In genomic region chr13:31956584-31956983, GRCm38 (mm10) we compare ENCODE assay signal across 8 mouse cellular contexts.
DNase-seq lines count a peak whose midpoint lies in the region; ATAC-seq and TF ChIP-seq lines count a peak whose summit lies in the region.

No protein-coding gene starts in this region.

- peak; percentile 50 to 60 for DNase-seq in heart, adult 18-20 months
- no peak for DNase-seq in heart, embryonic 10.5 days (ENCODE audit: low spot score)
- DNase-seq in adrenal gland, postnatal 36 days, result peak; percentile 85 to 90
- DNase-seq in heart, postnatal 14 days, result peak; percentile 39 to 44
- DNase-seq in lung, embryonic 14.5 days, result no peak
- DNase-seq in thymus, postnatal 0 days (ENCODE audit: low spot score), result peak; percentile 46
- no peak for DNase-seq in cerebellum, adult 11-12 months

- no peaks in the 10 kb centered on the region for H3K79me3 ChIP-seq in C2C12 (ENCODE audit: low read depth)

- H3ac ChIP-seq in C2C12 (ENCODE audit: control insufficient read depth, insufficient read length, low read depth), result no peak overlapping the region

- H3K4me2 ChIP-seq in lung, embryonic 14.5 days, result no peak overlapping the region

- H3K9ac ChIP-seq in lung, embryonic 14.5 days, result no peak overlapping the region

- H3K27ac ChIP-seq in heart, embryonic 10.5 days, result no peak overlapping the region
- H3K27ac ChIP-seq in lung, embryonic 14.5 days (ENCODE audit: low read depth), result no peak overlapping the region

- peak; percentile 56 for TF ChIP-seq CTCF in C2C12 (IDR thresholded peaks at IDR 0.05; ENCODE audit: control insufficient read depth, insufficient read depth, insufficient read length)
- TF ChIP-seq CTCF in lung, embryonic 14.5 days (IDR thresholded peaks at IDR 0.05; ENCODE audit: low read depth), result peak; percentile 57

- H3K27me3 ChIP-seq in heart, embryonic 10.5 days (ENCODE audit: insufficient read depth, poor library complexity, severe bottlenecking), result peaks cover 11% of the 10 kb centered on the region
- no peaks in the 10 kb centered on the region for H3K27me3 ChIP-seq in C2C12 (ENCODE audit: control insufficient read depth, insufficient read depth, insufficient read length)
- H3K27me3 ChIP-seq in lung, embryonic 14.5 days (ENCODE audit: insufficient read depth, low read length), result no peaks in the 10 kb centered on the region

- ATAC-seq in lung, embryonic 14.5 days (ENCODE audit: insufficient read depth), result no peak

- H3K4me3 ChIP-seq in heart, embryonic 10.5 days, result no peak overlapping the region
- no peak overlapping the region for H3K4me3 ChIP-seq in C2C12 (ENCODE audit: insufficient read depth, poor library complexity, severe bottlenecking)
- no peak overlapping the region for H3K4me3 ChIP-seq in lung, embryonic 14.5 days (ENCODE audit: low read depth, low read length)

- H3K9me3 ChIP-seq in heart, embryonic 10.5 days, result no peaks in the 10 kb centered on the region
- no peaks in the 10 kb centered on the region for H3K9me3 ChIP-seq in lung, embryonic 14.5 days (ENCODE audit: low read depth, low read length)

- H3K36me3 ChIP-seq in heart, embryonic 10.5 days, result no peaks in the 10 kb centered on the region
- H3K36me3 ChIP-seq in C2C12 (ENCODE audit: control insufficient read depth, insufficient read depth), result no peaks in the 10 kb centered on the region
- no peaks in the 10 kb centered on the region for H3K36me3 ChIP-seq in lung, embryonic 14.5 days (ENCODE audit: insufficient read depth)

- 73% methylated on average over 6 of the region's 6 CpGs for WGBS in heart, embryonic 10.5 days
- WGBS in lung, embryonic 14.5 days, result 73% methylated on average over 6 of the region's 6 CpGs

- intact Hi-C loops in heart, postnatal 14 days (cut with DNase I), result loop anchor here (1.0 to 5.0 kb wide), 2 partner anchors 51 to 155 kb away; no protein-coding TSS in a partner anchor

- peaks cover 33% of the 10 kb centered on the region for H3K4me1 ChIP-seq in heart, embryonic 10.5 days
- H3K4me1 ChIP-seq in lung, embryonic 14.5 days (ENCODE audit: insufficient read depth), result no peaks in the 10 kb centered on the region

- no peaks in the 10 kb centered on the region for H3K79me2 ChIP-seq in C2C12 (ENCODE audit: control insufficient read depth, insufficient read depth)

TF ChIP-seq in C2C12, 6 proteins besides CTCF, POLR2A, EP300 and RAD21:
- TF ChIP-seq USF1 (IDR thresholded peaks at IDR 0.05; ENCODE audit: low read depth) (no peak), MAX (IDR thresholded peaks at IDR 0.05) (no peak), MYOG (IDR thresholded peaks at IDR 0.05; ENCODE audit: control insufficient read depth, extremely low read depth, insufficient read length) (no peak), CEBPB (IDR thresholded peaks at IDR 0.05; ENCODE audit: low read depth) (no peak), MYOD1 (IDR thresholded peaks at IDR 0.05; ENCODE audit: control insufficient read depth, insufficient read length, low read depth) (no peak), FOSL1 (IDR thresholded peaks at IDR 0.05; ENCODE audit: insufficient read depth, low read length, poor library complexity, severe bottlenecking) (no peak)
TF ChIP-seq in C2C12: peak in this region for 0.

Comparison
In these comparisons a context has a peak if more than half of its experiments do, and no peak if none do; other contexts are left out.
1. DNase-seq: peak in heart, adult 18-20 months (2 of 2), adrenal gland, postnatal 36 days (2 of 2), heart, postnatal 14 days (2 of 2) and thymus, postnatal 0 days (single experiment); none in heart, embryonic 10.5 days (single experiment), lung, embryonic 14.5 days (single experiment) and cerebellum, adult 11-12 months (single experiment).